Mouse (Mus musculus): ENCODE measurements at regions not wholly inside any gene's neighbourhood (a gene's known extent, or its start where the extent isn't known, plus 50 kb on each side); places are given as distances from the start of the nearest gene placed in this dataset.

- no peak for DNase-seq (ENCODE audit: low read depth, low spot score)
Measured at GRCm38 (mm10) chr5:64498431-64498830, 304.8 kb upstream of the Klf3 start.

GRCm38 (mm10) chr5:64499131-64499530, 304.1 kb upstream of the Klf3 start:
- no peak for DNase-seq (ENCODE audit: low read depth, low spot score)

- no peak for DNase-seq (ENCODE audit: low read depth, low spot score)
Measured at GRCm38 (mm10) chr5:64500413-64500812, 302.8 kb upstream of the Klf3 start.

- no peak for DNase-seq (ENCODE audit: low read depth, low spot score)
Measured at GRCm38 (mm10) chr5:64500866-64501265, 302.3 kb upstream of the Klf3 start.

- no peak for DNase-seq (ENCODE audit: low read depth, low spot score)
Measured at GRCm38 (mm10) chr5:64501746-64502145, 301.4 kb upstream of the Klf3 start.

- DNase-seq (ENCODE audit: low read depth, low spot score): no peak
Measured at GRCm38 (mm10) chr5:64503514-64503913, 299.7 kb upstream of the Klf3 start.

- no peak for DNase-seq (ENCODE audit: low read depth, low spot score)
Measured at GRCm38 (mm10) chr5:64504507-64504906, 298.7 kb upstream of the Klf3 start.

- no peak for DNase-seq (ENCODE audit: low read depth, low spot score)
Measured at GRCm38 (mm10) chr5:64505227-64505834, 297.9 kb upstream of the Klf3 start.

GRCm38 (mm10) chr5:64505835-64506600, 297.2 kb upstream of the Klf3 start:
- no peak for DNase-seq (ENCODE audit: low read depth, low spot score)

GRCm38 (mm10) chr5:64508565-64508964, 294.6 kb upstream of the Klf3 start:
- peak; percentile 49 for DNase-seq (ENCODE audit: low read depth, low spot score)

- peak; percentile 41 for DNase-seq (ENCODE audit: low read depth, low spot score)
Measured at GRCm38 (mm10) chr5:64513155-64513945, 289.8 kb upstream of the Klf3 start.

GRCm38 (mm10) chr5:64516115-64516665, 287.0 kb upstream of the Klf3 start:
- no peak for DNase-seq (ENCODE audit: low read depth, low spot score)

GRCm38 (mm10) chr5:64517241-64517640, 285.9 kb upstream of the Klf3 start:
- no peak for DNase-seq (ENCODE audit: low read depth, low spot score)

- DNase-seq (ENCODE audit: low read depth, low spot score): no peak
Measured at GRCm38 (mm10) chr5:64517835-64518234, 285.4 kb upstream of the Klf3 start.

- DNase-seq (ENCODE audit: low read depth, low spot score): no peak
Measured at GRCm38 (mm10) chr5:64519036-64519435, 284.2 kb upstream of the Klf3 start.

- no peak for DNase-seq (ENCODE audit: low read depth, low spot score)
Measured at GRCm38 (mm10) chr5:64519731-64520130, 283.5 kb upstream of the Klf3 start.

- no peak for DNase-seq (ENCODE audit: low read depth, low spot score)
Measured at GRCm38 (mm10) chr5:64521401-64521800, 281.8 kb upstream of the Klf3 start.

GRCm38 (mm10) chr5:64521969-64522368, 281.2 kb upstream of the Klf3 start:
- DNase-seq (ENCODE audit: low read depth, low spot score): no peak

- no peak for DNase-seq (ENCODE audit: low read depth, low spot score)
Measured at GRCm38 (mm10) chr5:64526521-64526920, 276.7 kb upstream of the Klf3 start.

GRCm38 (mm10) chr5:64527962-64528361, 275.2 kb upstream of the Klf3 start:
- DNase-seq (ENCODE audit: low read depth, low spot score): no peak

- no peak for DNase-seq (ENCODE audit: low read depth, low spot score)
Measured at GRCm38 (mm10) chr5:64534371-64534770, 268.8 kb upstream of the Klf3 start.

GRCm38 (mm10) chr5:64534947-64535346, 268.2 kb upstream of the Klf3 start:
- no peak for DNase-seq (ENCODE audit: low read depth, low spot score)
